Mouse (Mus musculus): ENCODE measurements around the gene Gm3336. TPM values are rescaled to one million over a fixed set of nuclear protein-coding genes. Genes with fewer than 3 reads are reported as not detected.

The Gm3336 gene
- total RNA-seq, 2 experiments from 2014 or later, result not detected

- DNase-seq, result no peak
- intact Hi-C loops (cut with DNase I; ENCODE audit: low total_unique reads), result loop anchor here (5.0 to 10.0 kb wide), 2 partner anchors 38 to 85 kb away; no protein-coding TSS in a partner anchor
These were observed 8.5 kb upstream of the Gm3336 start for GRCm38 (mm10) chr8:70709794-70710193.

GRCm38 (mm10) chr8:70710296-70710695 lies 8.0 kb upstream of the Gm3336 start:
- peak; percentile 76 for DNase-seq
- intact Hi-C loops (cut with DNase I; ENCODE audit: low total_unique reads), result loop anchor here (5.0 kb wide), 1 partner anchor 37 kb away; no protein-coding TSS in a partner anchor

GRCm38 (mm10) chr8:70711041-70711440 lies 7.3 kb upstream of the Gm3336 start:
- intact Hi-C loops (cut with DNase I; ENCODE audit: low total_unique reads), result loop anchor here (5.0 kb wide), 1 partner anchor 36 kb away; no protein-coding TSS in a partner anchor
- DNase-seq, result peak; percentile 11

GRCm38 (mm10) chr8:70713991-70714390 lies 4.4 kb upstream of the Gm3336 start:
- DNase-seq, result no peak
- intact Hi-C loops (cut with DNase I; ENCODE audit: low total_unique reads), result loop anchor here (5.0 kb wide), 1 partner anchor 33 kb away; no protein-coding TSS in a partner anchor

GRCm38 (mm10) chr8:70715086-70715485 lies 3.3 kb upstream of the Gm3336 start:
- DNase-seq, result no peak
- intact Hi-C loops (cut with DNase I; ENCODE audit: low total_unique reads), result no loop called here

- DNase-seq, result no peak
- intact Hi-C loops (cut with DNase I; ENCODE audit: low total_unique reads), result no loop called here
These were observed 1.6 kb upstream of the Gm3336 start for GRCm38 (mm10) chr8:70716521-70717400.

GRCm38 (mm10) chr8:70719796-70720270 lies 1.5 kb downstream of the Gm3336 start:
- intact Hi-C loops (cut with DNase I; ENCODE audit: low total_unique reads), result loop anchor here (5.0 kb wide), 1 partner anchor 122 kb away; no protein-coding TSS in a partner anchor
- peak; percentile 8 for DNase-seq

GRCm38 (mm10) chr8:70720739-70721138 lies 2.4 kb downstream of the Gm3336 start:
- intact Hi-C loops (cut with DNase I; ENCODE audit: low total_unique reads), result loop anchor here (5.0 kb wide), 1 partner anchor 122 kb away; no protein-coding TSS in a partner anchor
- DNase-seq, result peak; percentile 75

- intact Hi-C loops (cut with DNase I; ENCODE audit: low total_unique reads), result loop anchor here (5.0 kb wide), 1 partner anchor 121 kb away; no protein-coding TSS in a partner anchor
- no peak for DNase-seq
These were observed 3.3 kb downstream of the Gm3336 start for GRCm38 (mm10) chr8:70721601-70722000.

- DNase-seq, result no peak
- intact Hi-C loops (cut with DNase I; ENCODE audit: low total_unique reads), result loop anchor here (5.0 kb wide), 1 partner anchor 119 kb away; no protein-coding TSS in a partner anchor
These were observed 5.3 kb downstream of the Gm3336 start, which contains the start of gene Pde4c for GRCm38 (mm10) chr8:70723486-70724210. TSS of gene Pde4c (plus strand) at chr8:70723720.

- no peak for DNase-seq
- intact Hi-C loops (cut with DNase I; ENCODE audit: low total_unique reads), result loop anchor here (5.0 kb wide), 1 partner anchor 118 kb away; no protein-coding TSS in a partner anchor
These were observed 5.9 kb downstream of the Gm3336 start for GRCm38 (mm10) chr8:70724216-70724615.

GRCm38 (mm10) chr8:70725792-70726447 lies 7.6 kb downstream of the Gm3336 start:
- intact Hi-C loops (cut with DNase I; ENCODE audit: low total_unique reads), result loop anchor here (5.0 kb wide), 1 partner anchor 41 kb away; no protein-coding TSS in a partner anchor
- peak; percentile 24 for DNase-seq

- DNase-seq, result no peak
- intact Hi-C loops (cut with DNase I; ENCODE audit: low total_unique reads), result loop anchor here (5.0 kb wide), 1 partner anchor 41 kb away; no protein-coding TSS in a partner anchor
These were observed 8.4 kb downstream of the Gm3336 start for GRCm38 (mm10) chr8:70726721-70727120.

- intact Hi-C loops (cut with DNase I; ENCODE audit: low total_unique reads), result loop anchor here (5.0 kb wide), 1 partner anchor 37 kb away; no protein-coding TSS in a partner anchor
- DNase-seq, result no peak
These were observed 11.6 kb downstream of the Gm3336 start for GRCm38 (mm10) chr8:70729808-70730475.

- DNase-seq, result peak; percentile 2
- intact Hi-C loops (cut with DNase I; ENCODE audit: low total_unique reads), result no loop called here
These were observed 12.6 kb downstream of the Gm3336 start for GRCm38 (mm10) chr8:70730956-70731355.

- intact Hi-C loops (cut with DNase I; ENCODE audit: low total_unique reads), result no loop called here
- no peak for DNase-seq
These were observed 19.4 kb downstream of the Gm3336 start for GRCm38 (mm10) chr8:70737705-70738104.

- intact Hi-C loops (cut with DNase I; ENCODE audit: low total_unique reads), result no loop called here
- no peak for DNase-seq
These were observed 19.9 kb downstream of the Gm3336 start for GRCm38 (mm10) chr8:70738211-70738610.

- intact Hi-C loops (cut with DNase I; ENCODE audit: low total_unique reads), result no loop called here
- DNase-seq, result no peak
These were observed 23.3 kb downstream of the Gm3336 start for GRCm38 (mm10) chr8:70741661-70742060.
